Mouse (Mus musculus) neural tube, embryonic 11.5 days (tissue): ENCODE measurements at regions not wholly inside any gene's neighbourhood (a gene's known extent, or its start where the extent isn't known, plus 50 kb on each side); places are given as distances from the start of the nearest gene placed in this dataset.
"Not testable (repeated sequence)": the region's sequence is repeated elsewhere in the genome, so short reads cannot be mapped to it uniquely, and the experiment has no call there.

Experiments used
- ATAC-seq: fragments of 200-750 bp; cut with Nextera tagmentation; 2 replicates; pipeline ENCODE4 v1.8.0; 2017; ENCODE audit warnings: moderate number of reproducible peaks, mild to moderate bottlenecking, moderate TSS enrichment, moderate library complexity; ENCODE audit not compliant: insufficient read depth, low FRiP score, low TSS enrichment
- DNase-seq: peaks from one replicate; pipeline ENCODE4 v3.0.0-alpha.2; 2015; ENCODE audit warnings: low spot score
- H3K27ac ChIP-seq: fragments of 300-500 bp; sonication (generic); 2 replicates; pipeline ENCODE4 v1.5.1; 2014; ENCODE audit warnings: low read depth, mild to moderate bottlenecking, low read length
- H3K27me3 ChIP-seq: fragments of 300-500 bp; sonication (generic); 2 replicates; pipeline ENCODE4 v1.6.1; 2014; ENCODE audit warnings: mild to moderate bottlenecking, low read length, mixed read lengths; ENCODE audit not compliant: control insufficient read depth, insufficient read depth
- H3K36me3 ChIP-seq: fragments of 300-500 bp; sonication (generic); 2 replicates; pipeline ENCODE4 v1.6.1; 2014; ENCODE audit warnings: mild to moderate bottlenecking, low read length, moderate library complexity, mixed read lengths; ENCODE audit not compliant: control insufficient read depth, insufficient read depth
- H3K4me1 ChIP-seq: fragments of 300-500 bp; sonication (generic); 2 replicates; pipeline ENCODE4 v1.6.1; 2014; ENCODE audit warnings: low read length, mixed read lengths; ENCODE audit not compliant: control insufficient read depth, insufficient read depth
- H3K4me2 ChIP-seq: fragments of 300-500 bp; sonication (generic); 2 replicates; pipeline ENCODE4 v1.6.1; 2014; ENCODE audit warnings: low read depth, mild to moderate bottlenecking, moderate library complexity
- H3K4me3 ChIP-seq: fragments of 300-500 bp; sonication (generic); 2 replicates; pipeline ENCODE4 v1.5.1; 2014; ENCODE audit warnings: low read depth, low read length
- H3K9ac ChIP-seq: fragments of 300-500 bp; sonication (generic); 2 replicates; pipeline ENCODE4 v1.6.1; 2014; ENCODE audit warnings: mild to moderate bottlenecking, low read length
- H3K9me3 ChIP-seq: fragments of 300-500 bp; sonication (generic); 2 replicates; pipeline ENCODE4 v1.6.1; 2016; ENCODE audit warnings: low read length; ENCODE audit not compliant: control insufficient read depth
- WGBS: fragments of 180-500 bp; shearing (Covaris S2); extraction: QIAGEN DNeasy Blood & Tissue Kit; methylation state at CpG from one replicate; pipeline ENCODE4 v1.1.7; 2014; 5-methylcytosine and 5-hydroxymethylcytosine counted together

DNA sequence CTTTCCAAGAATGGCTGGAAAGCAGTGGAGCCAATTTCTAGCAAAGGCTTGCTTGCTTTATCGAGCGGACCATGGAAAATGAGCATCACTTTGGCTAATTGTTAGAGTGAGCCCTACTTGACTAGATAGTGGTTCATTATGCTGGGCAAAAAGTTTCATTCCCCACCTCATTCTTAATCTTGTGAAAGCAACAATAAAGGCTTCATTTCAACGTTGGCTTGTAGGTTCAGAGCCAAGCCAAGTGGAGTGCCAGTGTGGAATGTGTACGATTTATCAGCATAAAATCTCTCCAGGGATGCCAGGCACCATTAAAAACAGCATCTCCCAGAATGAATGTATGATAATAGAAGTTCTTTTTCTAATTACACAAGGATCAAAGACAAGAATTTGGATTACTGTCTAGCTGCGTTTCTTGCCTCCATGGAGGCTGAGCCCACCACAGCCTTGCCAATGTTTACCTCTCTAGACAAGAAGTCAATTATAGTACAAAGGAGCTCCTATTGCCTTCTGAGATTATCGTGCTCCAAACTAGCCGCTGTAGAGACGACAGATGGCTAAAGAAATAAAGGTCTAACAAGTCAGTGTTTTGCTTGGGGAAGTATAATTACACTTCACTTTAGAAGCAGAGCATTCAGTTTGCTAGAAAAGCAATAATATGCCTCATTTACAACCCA, 404.9 kb upstream of the Npsr1 start:
- Histone ChIP-seq H3K27me3 (no peaks in the 10 kb centered on the region), H3K27ac (no peak overlapping the region), H3K36me3 (no peaks in the 10 kb centered on the region), H3K9ac (no peak overlapping the region), H3K9me3 (no peaks in the 10 kb centered on the region), H3K4me1 (no peaks in the 10 kb centered on the region), H3K4me3 (no peak overlapping the region), H3K4me2 (no peak overlapping the region)
- no peak for DNase-seq
- 57% methylated on average over 8 of the region's 8 CpGs for WGBS
- no peak for ATAC-seq

DNA sequence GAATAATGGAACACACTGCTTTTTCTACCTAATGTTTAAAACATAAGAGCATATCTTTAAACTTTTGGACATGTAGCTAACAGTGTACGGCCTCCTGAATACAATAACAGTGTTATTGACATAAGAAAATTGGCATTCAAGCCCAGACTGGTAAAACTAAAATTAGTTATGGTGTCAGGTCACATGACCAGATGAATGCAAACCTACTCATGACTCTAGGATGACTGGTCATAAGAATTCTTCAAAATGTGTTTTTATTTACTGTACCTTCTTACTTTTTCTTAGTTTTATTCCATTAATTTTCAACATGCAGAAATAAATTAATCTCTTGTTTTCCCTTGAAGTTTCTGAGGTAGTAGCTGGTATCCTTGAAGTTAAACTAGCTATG, 404.4 kb upstream of the Npsr1 start:
- H3K4me3 ChIP-seq, result no peak overlapping the region
- WGBS, result 57% methylated on average over 1 of the region's 1 CpGs
- H3K27ac ChIP-seq, result no peak overlapping the region
- H3K36me3 ChIP-seq, result no peaks in the 10 kb centered on the region
- ATAC-seq (no peak), DNase-seq (no peak)
- no peaks in the 10 kb centered on the region for H3K27me3 ChIP-seq
- no peak overlapping the region for H3K9ac ChIP-seq
- H3K9me3 ChIP-seq, result no peaks in the 10 kb centered on the region
- no peaks in the 10 kb centered on the region for H3K4me1 ChIP-seq
- no peak overlapping the region for H3K4me2 ChIP-seq

DNA sequence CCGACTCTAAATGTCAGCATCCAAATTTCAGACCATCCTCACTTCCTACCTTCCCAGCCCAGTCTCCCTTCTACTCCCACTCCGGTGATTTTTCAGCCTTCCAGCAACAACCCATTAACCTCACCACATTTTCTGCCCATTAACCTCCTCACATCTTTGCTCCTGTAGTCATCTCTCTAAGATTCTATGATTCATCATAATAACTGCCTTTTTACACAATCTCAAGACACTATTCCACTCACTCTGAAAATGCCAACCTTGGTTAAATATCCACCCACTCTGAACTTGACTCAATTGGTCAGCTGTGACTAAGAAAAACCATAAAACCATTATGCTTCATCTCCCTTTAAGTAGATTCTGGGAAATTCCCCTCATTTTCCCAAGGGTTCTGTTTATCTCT, 403.3 kb upstream of the Npsr1 start:
- DNase-seq (no peak), ATAC-seq (no peak)
- Histone ChIP-seq H3K9me3 (no peaks in the 10 kb centered on the region), H3K4me3 (no peak overlapping the region), H3K36me3 (no peaks in the 10 kb centered on the region), H3K4me1 (no peaks in the 10 kb centered on the region), H3K27ac (no peak overlapping the region), H3K27me3 (no peaks in the 10 kb centered on the region), H3K4me2 (no peak overlapping the region), H3K9ac (no peak overlapping the region)
- 84% methylated on average over 2 of the region's 2 CpGs for WGBS

GRCm38 (mm10) chr9:23700567-23700966, 397.2 kb upstream of the Npsr1 start:
- Histone ChIP-seq H3K27me3 (no peaks in the 10 kb centered on the region), H3K4me1 (no peaks in the 10 kb centered on the region), H3K9me3 (no peaks in the 10 kb centered on the region), H3K27ac (no peak overlapping the region), H3K4me3 (no peak overlapping the region), H3K9ac (no peak overlapping the region), H3K36me3 (no peaks in the 10 kb centered on the region), H3K4me2 (no peak overlapping the region)
- WGBS, result 78% methylated on average over 1 of the region's 1 CpGs
- no peak for DNase-seq
- ATAC-seq, result no peak

- H3K27me3 ChIP-seq, H3K4me1 ChIP-seq, H3K4me3 ChIP-seq, H3K9me3 ChIP-seq, H3K9ac ChIP-seq, H3K4me2 ChIP-seq, H3K27ac ChIP-seq, H3K36me3 ChIP-seq, ATAC-seq: not testable (repeated sequence)
- DNase-seq, result peak; percentile 95
Observed at GRCm38 (mm10) chr9:23717584-23717983, 380.2 kb upstream of the Npsr1 start.

DNA sequence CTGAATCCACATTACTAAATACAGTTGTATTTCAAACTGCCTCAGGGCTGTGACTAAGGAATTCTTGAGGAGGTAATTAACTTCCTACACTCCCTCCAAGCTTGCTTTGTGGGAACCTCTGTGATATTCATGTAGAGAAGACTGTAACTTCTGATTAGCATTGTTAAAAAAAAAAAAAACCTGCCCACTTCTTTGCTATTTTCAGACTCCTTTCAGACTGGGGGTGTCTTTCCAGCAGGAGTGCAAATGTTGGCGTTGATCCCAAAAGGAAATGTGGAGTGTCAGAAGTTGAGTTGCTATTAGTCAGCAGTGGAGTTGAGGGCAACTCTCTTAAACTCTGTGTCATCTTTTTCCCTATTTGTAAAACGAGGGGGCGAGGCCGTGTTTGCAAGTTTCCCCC, 369.0 kb upstream of the Npsr1 start:
- no peaks in the 10 kb centered on the region for H3K4me1 ChIP-seq
- no peak overlapping the region for H3K4me2 ChIP-seq
- no peak for DNase-seq
- ATAC-seq, result no peak
- H3K4me3 ChIP-seq, result no peak overlapping the region
- 78% methylated on average over 4 of the region's 4 CpGs for WGBS
- H3K36me3 ChIP-seq, result no peaks in the 10 kb centered on the region
- no peak overlapping the region for H3K27ac ChIP-seq
- no peaks in the 10 kb centered on the region for H3K27me3 ChIP-seq
- H3K9me3 ChIP-seq, result no peaks in the 10 kb centered on the region
- H3K9ac ChIP-seq, result no peak overlapping the region

- Histone ChIP-seq H3K4me2 (no peak overlapping the region), H3K9me3 (no peaks in the 10 kb centered on the region), H3K9ac (no peak overlapping the region), H3K4me1 (no peaks in the 10 kb centered on the region), H3K36me3 (no peaks in the 10 kb centered on the region), H3K27ac (no peak overlapping the region), H3K27me3 (no peaks in the 10 kb centered on the region), H3K4me3 (no peak overlapping the region)
- WGBS, result 88% methylated on average over 5 of the region's 5 CpGs
- ATAC-seq (no peak), DNase-seq (no peak)
Observed at GRCm38 (mm10) chr9:23752478-23752877, 345.3 kb upstream of the Npsr1 start.

GRCm38 (mm10) chr9:23786660-23787059, 311.1 kb upstream of the Npsr1 start:
- H3K9me3 ChIP-seq, result no peaks in the 10 kb centered on the region
- H3K4me1 ChIP-seq, result no peaks in the 10 kb centered on the region
- H3K4me2 ChIP-seq, result no peak overlapping the region
- ATAC-seq, result no peak
- no peak overlapping the region for H3K4me3 ChIP-seq
- H3K36me3 ChIP-seq, result no peaks in the 10 kb centered on the region
- no peak for DNase-seq
- no peak overlapping the region for H3K9ac ChIP-seq
- WGBS, result 66% methylated on average over 4 of the region's 4 CpGs
- no peaks in the 10 kb centered on the region for H3K27me3 ChIP-seq
- no peak overlapping the region for H3K27ac ChIP-seq
